Mouse (Mus musculus): ENCODE data around the gene Fbxl2.

Gene Fbxl2

DNA sequence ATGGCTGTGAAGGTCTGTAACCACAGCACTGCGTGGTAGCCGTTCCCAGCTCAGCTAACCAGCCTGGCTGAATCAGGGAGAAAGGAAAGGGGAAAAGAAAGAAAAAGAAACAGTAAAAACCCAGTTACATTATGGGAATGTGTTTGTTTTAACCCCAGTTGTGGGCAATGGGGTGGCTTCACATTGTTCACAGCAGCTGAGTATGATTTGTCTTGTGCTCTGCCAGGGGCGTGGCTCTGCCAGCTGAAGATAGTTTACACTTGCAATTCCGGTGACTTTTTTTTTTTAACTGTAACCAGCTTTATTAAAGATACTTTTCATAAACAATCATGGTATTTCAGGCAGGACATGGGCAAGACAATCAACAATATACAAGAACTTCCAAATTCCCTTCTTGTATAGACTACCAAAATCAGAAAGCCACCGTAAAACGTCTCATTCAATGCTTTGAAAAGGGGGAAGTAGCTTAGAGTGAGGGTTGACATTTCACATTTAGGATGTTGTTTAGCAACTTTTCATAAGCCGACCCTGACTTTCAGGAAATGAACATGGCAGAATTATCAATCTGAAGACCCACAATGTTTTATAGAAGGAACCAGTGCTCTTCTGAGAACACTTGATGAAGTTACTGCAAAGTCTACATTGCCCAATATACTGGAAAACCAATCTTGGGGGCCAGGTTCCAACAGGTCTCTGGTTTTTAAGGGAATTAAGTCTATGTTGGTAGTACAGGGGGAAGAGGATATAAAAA is 26.8 kb downstream of the Fbxl2 start:
- DNase-seq (ENCODE audit: low spot score), result no peak

DNA sequence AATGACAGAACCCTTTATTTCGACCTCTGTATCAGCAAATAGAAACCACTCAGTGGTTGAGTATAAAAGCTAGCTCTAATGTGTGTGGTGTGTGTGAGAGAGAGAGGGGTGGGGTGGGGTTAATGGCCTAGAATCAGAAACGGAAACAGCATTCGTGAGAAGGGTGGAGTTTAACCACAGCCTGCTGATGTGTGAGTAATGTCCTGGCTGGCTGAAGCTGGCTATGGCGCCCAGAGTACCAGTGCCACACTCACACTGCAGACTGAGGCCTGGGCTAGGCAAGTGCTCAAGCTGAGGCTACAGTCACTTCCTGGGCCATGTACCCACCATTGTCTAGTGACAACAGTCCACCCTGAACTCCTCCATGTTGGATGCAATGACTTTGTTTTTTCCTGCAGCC is 29.6 kb downstream of the Fbxl2 start:
- DNase-seq (ENCODE audit: low spot score), result no peak

DNA sequence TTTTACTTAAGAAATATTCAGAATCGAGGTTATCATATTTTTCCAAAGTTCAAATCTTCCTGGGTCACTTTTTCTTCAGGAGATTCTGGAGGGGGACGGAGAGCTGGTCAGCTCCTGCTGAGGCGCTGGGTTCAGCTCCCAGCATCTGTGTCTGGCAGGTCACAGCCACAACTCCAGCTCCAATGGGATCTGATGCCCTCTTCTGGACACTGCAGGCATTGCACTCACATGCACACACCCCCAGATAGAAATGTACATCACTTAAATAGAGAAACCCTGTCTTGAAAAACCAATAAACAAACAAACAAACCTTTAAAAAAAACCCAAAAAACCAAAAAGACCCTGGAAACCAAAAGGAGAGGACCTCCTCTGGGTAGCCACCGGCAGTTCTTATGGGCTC is 30.3 kb downstream of the Fbxl2 start:
- peak; percentile 26 for DNase-seq (ENCODE audit: low spot score)

DNA sequence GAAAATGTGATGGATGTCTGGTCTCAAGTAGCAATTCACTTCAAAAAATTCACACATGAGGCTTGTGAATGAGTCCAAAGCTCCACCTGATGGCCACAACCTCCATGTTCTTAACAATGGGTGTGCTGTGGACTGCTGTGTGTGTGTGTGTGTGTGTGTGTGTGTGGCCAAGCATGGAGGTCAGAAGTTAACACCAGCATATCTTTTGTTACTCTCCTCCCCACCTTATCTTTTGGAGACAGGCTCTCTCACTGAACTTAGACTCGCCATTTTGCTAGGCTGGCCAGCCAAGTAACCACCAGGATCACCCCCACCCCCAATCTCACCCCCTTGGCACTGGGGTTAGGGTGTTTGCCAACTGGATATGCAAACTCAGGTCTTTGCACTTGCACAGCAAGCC is 32.0 kb downstream of the Fbxl2 start:
- no peak for DNase-seq (ENCODE audit: low spot score)

DNA sequence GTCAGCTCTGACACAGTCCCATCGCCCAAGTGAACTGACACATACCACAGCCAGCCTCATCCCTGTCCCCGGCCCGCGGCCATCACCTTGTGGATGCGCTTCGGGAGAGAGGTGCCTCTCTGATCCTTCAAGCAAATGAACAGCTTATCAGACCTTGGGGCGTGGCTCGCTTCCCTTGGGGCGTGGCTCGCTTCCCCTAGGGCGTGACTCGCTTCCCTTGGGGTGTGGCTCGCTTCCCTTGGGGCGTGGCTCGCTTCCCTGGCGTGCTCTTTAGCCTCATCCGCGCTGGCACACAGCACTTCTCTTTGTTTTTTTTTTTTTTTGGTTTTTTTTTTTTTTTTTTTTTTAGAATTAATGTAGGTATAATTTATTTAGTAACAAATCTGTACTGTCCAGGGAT is 34.8 kb downstream of the Fbxl2 start:
- peak; percentile 23 for DNase-seq (ENCODE audit: low spot score)

DNA sequence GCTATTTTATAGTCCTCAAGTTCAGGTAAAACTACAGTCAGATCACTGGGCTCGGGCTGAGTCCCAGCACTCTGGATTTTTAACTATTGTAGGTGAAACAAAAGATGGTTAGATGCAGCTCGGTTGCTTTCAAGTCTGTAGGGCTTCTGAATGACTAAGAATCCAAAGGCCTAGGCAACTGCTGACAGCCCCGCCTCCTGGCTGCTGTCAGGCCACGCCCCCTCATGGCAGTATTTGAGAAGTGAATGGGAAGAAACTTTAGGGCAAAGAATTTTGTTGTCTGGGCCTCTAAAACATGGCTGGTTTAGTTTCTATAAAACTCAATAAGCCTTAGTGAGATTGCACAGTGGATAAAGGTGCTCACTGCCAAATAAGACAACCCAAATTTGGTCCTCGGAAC is 36.5 kb downstream of the Fbxl2 start:
- no peak for DNase-seq (ENCODE audit: low spot score)

DNA sequence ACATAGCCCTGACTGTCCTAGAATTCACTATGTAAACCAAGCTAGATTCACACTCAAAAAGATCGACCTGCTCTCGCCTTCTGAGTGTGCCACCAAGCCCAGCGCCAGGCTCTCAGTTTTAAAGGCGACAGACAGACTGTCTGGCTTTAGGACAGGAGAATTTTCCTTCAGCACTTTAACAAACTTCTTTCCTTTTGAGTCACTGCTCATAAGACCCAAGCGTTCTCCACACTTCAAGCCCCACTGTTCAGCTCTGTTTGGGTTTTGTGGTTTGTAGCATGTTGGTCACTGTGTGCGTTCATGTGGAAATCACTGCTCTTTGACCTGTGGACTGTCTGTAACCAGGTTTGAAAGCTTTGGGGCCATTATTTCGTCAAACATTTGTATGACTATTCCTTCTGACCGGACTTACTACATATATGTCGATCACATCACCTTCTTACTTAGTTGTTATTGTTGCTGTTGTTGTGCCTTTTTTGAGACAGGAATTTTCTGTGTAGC is 38.1 kb downstream of the Fbxl2 start:
- no peak for DNase-seq (ENCODE audit: low spot score)

DNA sequence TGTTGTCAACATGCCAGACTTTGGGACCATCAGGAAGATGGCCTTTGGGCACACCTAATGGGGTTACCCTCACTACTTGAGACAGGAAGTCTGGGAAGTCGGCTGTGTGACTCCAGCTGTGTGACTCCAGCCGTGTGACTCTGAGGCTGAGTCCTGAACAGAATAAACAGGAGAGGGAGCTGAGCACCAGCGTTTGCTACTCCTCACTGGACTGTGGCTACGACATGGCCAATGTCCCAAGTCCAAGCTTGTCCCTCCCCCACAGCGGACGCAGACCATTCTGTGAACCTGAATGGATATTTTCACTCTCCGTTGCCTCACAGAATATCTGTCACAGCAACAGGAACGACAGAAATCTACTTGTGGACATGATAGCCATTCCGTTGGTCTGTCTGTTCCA is 39.2 kb downstream of the Fbxl2 start:
- DNase-seq (ENCODE audit: low spot score), result no peak

DNA sequence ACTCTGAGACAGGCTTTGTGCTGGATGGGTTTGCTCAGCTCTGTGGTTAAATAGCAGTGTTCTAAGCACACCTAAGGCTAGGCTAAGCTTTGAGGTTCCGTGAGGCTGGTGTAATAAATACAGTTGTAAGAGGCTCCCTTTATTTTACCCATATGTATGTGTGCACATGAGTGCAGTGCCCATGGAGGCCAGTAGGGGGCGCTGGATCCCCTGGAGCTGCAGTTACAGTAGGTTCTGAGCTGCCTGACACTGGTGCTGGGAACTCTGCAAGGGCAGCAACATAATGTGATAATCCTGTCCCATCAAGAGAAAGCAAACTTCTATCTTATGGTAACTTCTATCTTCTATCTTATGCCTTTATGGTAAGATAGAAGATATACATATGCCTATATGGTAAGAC is 47.7 kb downstream of the Fbxl2 start:
- DNase-seq (ENCODE audit: low spot score), result no peak

DNA sequence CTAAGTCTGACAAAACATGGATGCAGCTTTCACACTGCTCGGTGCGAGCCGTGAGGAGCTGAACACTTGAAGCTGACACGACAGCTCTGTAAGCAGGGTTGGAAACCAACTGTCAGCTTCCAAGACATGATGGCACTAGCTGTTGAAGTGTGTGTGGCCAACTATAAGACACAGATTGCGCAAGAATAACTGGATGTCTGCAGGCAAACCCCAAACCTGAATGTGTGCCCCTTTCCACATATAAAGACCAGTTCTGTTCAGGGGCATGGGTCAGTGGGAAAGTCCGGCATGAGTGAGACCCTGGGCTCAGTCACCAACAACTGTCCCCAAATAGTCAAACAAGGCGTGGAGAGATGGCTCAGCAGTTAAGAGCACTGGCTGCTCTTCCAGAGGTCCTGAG is 53.2 kb downstream of the Fbxl2 start:
- no peak for DNase-seq (ENCODE audit: low spot score)

DNA sequence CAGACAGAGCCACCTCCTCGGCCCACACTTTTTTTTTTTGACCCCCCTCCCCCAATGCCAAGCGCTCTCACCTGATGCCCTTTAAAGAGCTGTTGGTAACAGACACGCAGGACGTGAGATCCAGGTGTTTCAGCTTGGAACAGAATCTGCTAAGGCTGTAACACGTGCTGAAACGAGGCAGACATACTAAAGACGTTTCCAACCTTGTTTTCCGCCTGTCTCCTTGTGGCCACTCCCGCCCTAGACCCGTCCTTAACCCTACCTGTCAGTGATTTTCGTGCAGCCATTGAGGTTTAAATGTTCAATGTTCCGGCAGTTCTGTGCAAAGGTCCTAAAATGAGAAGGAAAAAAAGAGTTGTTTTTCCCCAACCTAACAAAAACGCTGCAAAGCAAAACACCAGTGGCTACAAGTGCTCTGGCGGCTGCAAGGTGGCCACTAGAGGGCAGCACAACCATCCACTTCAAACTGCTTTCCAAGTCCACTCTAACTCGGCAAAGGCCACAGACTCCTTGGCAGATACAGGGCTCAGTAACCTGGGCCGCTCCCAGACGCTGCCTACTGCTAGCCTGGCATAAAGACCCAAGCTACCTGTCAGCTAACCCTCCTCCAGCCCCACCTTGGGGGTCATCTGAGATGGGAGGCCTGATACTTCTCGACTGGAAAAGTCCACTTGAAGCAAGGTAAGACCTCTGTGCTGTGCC is 55.3 kb downstream of the Fbxl2 start:
- DNase-seq (ENCODE audit: low spot score), result peak; percentile 84

DNA sequence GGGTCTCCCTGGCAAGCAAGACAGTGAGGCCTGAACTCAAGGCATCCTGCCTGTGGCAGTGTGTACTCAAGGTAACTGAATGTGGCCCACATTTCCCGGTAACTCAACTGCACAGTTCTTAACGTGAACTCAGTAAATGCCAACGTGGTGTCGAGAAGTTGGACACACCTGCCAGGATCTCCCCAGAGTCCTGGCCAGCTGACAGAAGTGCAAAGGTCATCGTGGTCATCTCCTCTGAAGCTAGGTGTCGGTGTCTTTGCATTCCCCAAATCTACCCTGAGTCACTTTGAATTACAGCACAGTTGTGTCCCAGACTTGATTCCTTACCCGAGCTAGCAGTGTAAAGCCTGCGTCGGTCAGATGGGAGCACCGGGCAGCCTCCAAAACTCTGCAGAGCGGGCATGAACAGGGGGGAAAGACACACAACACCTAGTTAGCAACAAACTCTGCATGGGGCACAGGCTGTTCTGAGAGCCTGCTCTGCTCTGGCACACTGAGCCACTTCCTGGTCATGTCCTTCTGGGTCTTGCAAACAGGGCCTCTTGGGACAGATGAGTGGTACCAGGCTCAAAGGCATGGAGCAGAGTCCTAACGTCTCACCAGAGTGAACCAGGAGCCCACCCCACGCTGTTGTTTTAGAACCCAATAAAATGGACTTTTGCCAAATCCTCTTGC is 60.9 kb downstream of the Fbxl2 start:
- DNase-seq (ENCODE audit: low spot score), result no peak

DNA sequence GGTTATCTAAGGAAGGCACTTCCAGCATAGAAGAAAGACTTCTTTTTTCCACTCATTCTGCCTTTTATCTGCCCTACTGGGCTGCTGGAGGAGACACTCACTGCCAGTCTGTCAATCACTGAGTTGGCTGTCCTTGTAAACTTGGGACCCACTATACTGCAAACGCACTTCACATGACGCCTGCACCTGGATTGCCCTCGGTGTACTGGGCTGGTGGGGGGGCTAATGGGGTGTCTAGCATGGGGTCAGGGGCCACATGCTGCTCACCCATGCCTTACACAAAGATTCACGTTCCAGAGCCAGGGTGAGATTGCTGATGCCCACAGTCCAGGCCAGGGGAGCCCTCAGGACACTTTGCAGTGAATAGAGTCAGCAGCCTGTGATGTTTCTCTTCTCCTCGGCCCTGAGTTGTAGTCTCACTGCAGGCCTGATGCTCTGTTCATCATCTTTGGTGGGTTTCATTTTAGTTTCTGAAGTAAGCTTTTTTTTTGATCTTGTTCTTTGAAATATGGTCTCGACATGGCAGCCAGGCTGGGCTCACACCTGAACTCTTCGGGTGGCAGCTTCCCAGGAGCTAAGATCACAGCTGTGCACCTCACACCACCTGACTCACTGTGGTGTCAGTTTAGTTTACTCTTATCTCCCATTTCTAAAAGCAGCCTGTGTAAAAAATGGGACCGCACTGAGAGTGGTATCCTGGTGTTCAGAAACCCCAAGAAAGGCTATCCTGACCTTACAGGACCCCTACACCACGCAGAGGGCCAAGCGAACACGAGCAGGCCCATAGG is 62.9 kb downstream of the Fbxl2 start:
- DNase-seq (ENCODE audit: low spot score), result no peak

DNA sequence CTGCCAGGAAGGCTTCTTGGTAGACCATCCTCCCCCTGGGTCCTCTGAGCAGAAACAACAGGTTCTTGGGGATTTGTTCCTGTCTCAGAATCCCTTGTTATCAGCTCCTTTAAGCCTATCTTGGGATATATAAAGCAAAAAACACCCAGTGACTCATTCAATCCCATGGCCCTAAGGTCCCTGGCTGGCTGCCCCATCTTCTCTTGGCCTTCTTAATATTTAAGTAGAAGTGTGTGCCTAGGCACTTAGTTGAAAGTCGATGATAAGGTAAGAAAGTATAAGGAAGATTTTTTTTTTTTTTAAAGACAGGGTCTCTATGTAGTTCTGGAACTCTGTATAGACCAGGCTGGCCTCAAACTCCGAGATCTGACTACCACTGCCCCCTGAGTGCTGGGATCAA is 63.5 kb downstream of the Fbxl2 start:
- no peak for DNase-seq (ENCODE audit: low spot score)

DNA sequence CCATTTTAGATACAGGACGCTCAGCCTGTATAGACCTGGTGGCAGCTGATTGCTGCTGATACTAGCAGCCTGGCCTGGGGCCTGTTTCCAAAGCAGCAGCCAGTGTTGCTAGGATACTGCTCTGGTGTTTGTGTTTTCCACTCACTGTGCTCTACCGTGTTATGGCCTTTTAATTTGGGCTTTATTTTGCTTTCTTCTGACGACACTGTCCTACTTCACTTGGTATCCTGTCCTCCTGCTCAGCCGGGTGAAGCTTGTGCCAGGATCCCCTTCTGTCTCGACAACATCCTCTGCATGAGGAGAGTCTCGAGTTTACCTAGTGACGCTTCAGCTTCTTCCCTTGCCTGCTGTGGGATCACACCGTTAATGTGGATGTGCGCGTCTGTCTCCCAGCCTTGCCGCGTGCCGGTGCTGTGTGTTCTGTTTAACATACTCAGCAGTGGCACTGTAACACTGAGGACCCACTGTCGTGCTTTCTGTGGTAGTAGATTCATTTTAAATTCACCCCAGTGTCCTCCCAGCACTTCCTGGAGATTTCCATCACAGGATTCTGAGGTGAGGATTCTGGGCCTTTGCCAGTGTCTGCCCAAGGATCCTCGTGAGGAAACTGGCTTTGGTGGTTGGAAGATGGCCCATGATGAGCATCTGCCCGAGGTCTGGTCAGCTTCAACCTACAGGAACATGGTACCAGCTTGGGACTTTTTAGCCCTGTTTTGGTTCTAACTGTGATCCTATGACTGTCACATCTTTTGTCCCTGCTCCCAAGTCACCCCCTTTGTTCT is 64.7 kb downstream of the Fbxl2 start:
- no peak for DNase-seq (ENCODE audit: low spot score)

DNA sequence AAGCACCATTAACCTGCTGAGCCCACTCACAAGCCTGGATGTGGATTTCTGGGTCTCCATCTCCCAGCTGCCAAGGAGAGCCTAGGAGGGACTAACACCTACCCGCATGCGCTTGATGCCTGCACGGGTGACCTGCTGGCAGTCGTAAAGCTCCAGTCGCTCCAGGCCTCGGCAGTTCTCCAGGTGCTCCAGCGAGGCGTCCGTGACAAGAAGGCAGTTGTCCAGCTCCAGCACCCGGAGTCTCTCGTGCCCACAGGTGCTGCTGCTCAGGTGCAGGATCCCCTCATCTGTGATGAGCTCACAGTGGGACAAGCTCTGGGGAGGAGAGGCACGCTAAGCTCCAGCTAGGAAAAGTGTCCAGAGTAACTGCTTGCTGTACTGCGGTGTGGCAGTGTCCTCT is 66.6 kb downstream of the Fbxl2 start:
- DNase-seq (ENCODE audit: low spot score), result no peak

DNA sequence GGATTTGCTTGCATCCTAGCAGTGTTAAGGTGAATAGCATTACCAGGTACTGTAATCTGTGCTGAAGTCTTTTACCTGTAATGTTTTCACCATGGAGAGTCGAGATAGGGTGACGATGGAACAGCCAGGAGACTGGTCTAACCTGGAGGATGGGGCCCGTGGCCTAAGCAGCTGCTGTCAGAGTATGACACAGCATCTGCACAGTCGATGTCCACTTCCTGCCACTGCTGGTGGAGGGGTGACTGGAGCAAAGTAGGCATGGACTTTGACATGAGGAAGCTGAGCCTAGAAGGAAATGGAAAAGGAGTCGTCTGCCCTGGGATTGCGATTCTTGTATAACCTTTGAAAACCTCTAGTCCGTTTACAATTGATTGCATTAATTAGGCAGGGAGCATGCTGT is 67.3 kb downstream of the Fbxl2 start:
- DNase-seq (ENCODE audit: low spot score), result no peak

DNA sequence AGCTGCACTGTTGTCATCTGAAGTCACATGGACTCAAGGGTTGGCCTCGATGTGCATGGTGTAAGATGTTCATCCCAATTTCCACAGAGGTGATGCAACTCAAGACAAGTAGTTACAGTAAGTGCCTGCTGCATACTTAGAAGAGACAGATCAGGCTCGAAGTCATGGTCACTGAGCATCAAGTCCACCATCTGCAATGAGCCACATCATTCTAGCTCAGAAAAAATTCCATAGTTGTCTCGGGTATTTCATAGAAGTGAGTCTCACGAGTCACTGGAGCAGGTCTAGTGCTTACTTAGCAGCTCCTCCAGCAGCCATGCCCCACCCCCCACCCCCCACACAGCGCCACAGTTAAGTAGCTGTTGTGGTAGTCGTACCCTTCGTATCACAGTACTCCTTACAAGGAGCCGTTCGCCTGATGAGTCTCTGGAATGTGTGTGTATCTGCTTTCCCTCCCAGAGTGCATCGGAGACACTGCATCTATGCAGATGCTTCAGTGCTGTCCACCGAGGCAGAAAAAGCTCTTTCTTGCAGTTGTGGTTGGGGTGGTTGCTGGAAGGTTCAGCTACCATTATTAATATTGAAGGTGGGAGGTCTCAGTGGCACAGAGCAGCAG is 68.7 kb downstream of the Fbxl2 start:
- no peak for DNase-seq (ENCODE audit: low spot score)

DNA sequence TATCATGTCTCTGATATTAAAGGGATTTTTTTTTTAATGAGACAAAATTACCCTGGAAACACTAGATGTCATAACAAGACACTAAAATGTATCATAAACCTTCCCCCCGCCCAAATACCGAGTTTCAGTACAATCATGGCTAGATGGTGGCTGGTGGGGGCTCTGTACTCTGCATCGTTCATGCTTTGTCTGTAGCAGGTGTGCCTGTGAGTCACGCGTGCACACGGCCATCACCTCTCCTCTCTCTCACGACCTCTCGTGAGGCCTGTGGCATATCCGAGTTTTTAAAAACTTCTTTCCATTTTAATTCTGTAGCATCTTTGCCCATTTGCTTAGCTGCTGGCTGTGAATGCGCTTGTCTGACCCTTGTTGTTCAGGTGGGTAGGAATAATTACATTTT is 69.7 kb downstream of the Fbxl2 start:
- DNase-seq (ENCODE audit: low spot score), result no peak

DNA sequence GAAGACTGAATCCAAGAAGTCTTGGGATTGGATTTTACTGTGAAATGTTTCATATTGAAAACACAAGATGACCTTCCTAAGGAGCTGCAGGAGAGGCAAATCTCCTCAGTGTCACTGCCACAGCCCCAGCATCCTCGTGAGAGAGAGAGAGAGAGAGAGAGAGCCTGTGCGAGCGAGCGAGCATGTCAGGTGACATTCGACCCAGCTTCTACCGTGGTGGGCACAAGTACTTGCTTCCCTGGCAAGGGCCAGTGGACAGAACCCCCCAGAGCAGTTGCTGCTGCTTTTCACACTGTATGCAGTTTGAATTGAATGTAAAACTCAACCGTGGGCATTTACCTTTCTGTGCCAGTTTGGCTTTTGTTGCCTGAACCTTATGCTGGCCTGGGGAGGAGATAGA is 70.5 kb downstream of the Fbxl2 start:
- DNase-seq (ENCODE audit: low spot score), result no peak

DNA sequence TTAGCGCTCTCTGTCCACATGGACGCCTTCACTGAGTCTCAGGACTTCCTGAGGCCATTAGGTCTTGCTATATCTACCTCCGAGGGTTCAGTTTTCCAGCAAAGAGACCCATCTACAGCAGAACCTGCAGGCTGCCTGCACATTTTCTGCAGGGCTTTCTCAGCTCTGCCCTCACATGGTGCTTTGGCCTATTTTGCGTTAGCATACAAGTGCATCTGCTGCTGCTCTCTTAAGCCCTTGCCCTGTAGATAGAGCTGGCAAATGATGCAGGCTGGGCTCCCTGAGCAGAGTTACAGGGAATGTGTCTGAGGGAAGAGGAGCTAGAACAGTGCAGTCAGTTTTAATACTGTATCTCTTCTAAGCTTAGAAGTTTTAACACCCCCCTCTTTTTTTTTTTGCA is 71.0 kb downstream of the Fbxl2 start:
- DNase-seq (ENCODE audit: low spot score), result no peak

All from c-Kit-positive CD71-positive TER-119-positive erythroid progenitor cells, embryonic 14.5 days (primary cell).